Mouse (Mus musculus) lung, postnatal 0 days (tissue): ENCODE measurements around the gene Btnl10.

Experiments used
- CTCF ChIP-seq: IDR thresholded peaks from 2 replicates; pipeline ENCODE4 v1.5.1; 2016; ENCODE audit warnings: antibody characterized with exemption, mild to moderate bottlenecking
- EP300 ChIP-seq: IDR thresholded peaks from 2 replicates; pipeline ENCODE4 v1.6.1; 2016; ENCODE audit warnings: antibody characterized with exemption, mild to moderate bottlenecking, control low read depth

DNA sequence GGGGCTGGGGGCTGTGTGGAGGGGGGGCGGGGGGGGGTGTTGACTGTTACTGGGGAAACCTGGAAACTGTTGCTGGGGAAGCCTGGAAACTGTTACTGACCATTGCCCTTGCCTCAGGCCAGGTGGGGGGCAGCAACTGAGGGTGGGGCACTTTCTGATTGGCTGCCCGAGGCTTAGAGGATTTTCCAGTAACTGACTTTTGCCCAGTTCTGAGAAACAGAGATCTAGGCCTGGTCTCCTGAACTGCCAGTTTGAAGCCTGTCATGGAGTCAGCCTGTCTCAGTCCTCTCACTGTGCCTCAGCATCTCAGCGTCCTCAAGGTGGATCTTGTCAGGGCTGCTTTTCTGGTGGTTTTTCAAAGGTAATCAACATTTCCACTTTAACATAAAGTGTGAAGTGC, 56.7 kb downstream of the Btnl10 start:
- TF ChIP-seq EP300: no peak
- TF ChIP-seq CTCF: no peak
